In genomic region chr1:135631515-135631914, GRCm38 (mm10) we compare ENCODE assay signal across 9 mouse cellular contexts. TPM values are rescaled to one million over a fixed set of nuclear protein-coding genes. Genes with fewer than 3 reads are reported as not detected.
DNase-seq lines count a peak whose midpoint lies in the region; ATAC-seq lines count a peak whose summit lies in the region.
"Had no signal": no experiment of that assay in that cellular context is flagged by ENCODE, and none has a peak within 500 bp of the region (broad histone marks: within the 10 kb centered on the region; RNA-seq: fewer than 3 reads in every experiment).

No protein-coding gene starts in this region.

- H3K4me3 ChIP-seq in heart, embryonic 12.5 days = no peak overlapping the region
- no peak overlapping the region for H3K4me3 ChIP-seq in forebrain, embryonic 11.5 days (ENCODE audit: low read depth, low read length)
- H3K4me3 ChIP-seq: limb, embryonic 15.5 days had no signal

- H3K27me3 ChIP-seq in heart, embryonic 12.5 days (replicated peaks) = no peaks in the 10 kb centered on the region
- no peaks in the 10 kb centered on the region for H3K27me3 ChIP-seq in forebrain, embryonic 11.5 days (ENCODE audit: control insufficient read depth, insufficient read depth, low read length)
- H3K27me3 ChIP-seq: limb, embryonic 15.5 days had no signal

- no peaks in the 10 kb centered on the region for H3K9me3 ChIP-seq in heart, embryonic 12.5 days (replicated peaks)
- H3K9me3 ChIP-seq in forebrain, embryonic 11.5 days (ENCODE audit: control insufficient read depth, low read length) = no peaks in the 10 kb centered on the region
- H3K9me3 ChIP-seq: limb, embryonic 15.5 days had no signal

- H3K27ac ChIP-seq in heart, embryonic 12.5 days (ENCODE audit: poor library complexity, severe bottlenecking) = peak overlapping the region; percentile 70
- no peak overlapping the region for H3K27ac ChIP-seq in forebrain, embryonic 11.5 days (ENCODE audit: low read depth, low read length)
- H3K27ac ChIP-seq: limb, embryonic 15.5 days had no signal

- WGBS in heart, embryonic 12.5 days = 34% methylated on average over 8 of the region's 8 CpGs
- WGBS in forebrain, embryonic 11.5 days = 89% methylated on average over 8 of the region's 8 CpGs

- peak; percentile 80 for ATAC-seq in heart, embryonic 12.5 days (ENCODE audit: insufficient number of reproducible peaks, low FRiP score)
- peak; percentile 84 for ATAC-seq in megakaryocyte progenitor cell, adult 5-6 weeks (replicated peaks; ENCODE audit: poor library complexity)
- no peak for ATAC-seq in forebrain, embryonic 11.5 days (replicated peaks; ENCODE audit: low FRiP score)

- 0 out of 2 replicates have a peak, but pooled peaks cover 3% of the 10 kb centered on the region for H3K36me3 ChIP-seq in heart, embryonic 12.5 days
- no peaks in the 10 kb centered on the region for H3K36me3 ChIP-seq in forebrain, embryonic 11.5 days (ENCODE audit: control insufficient read depth, insufficient read depth, low read length)
- H3K36me3 ChIP-seq: limb, embryonic 15.5 days had no signal

- no peak overlapping the region for H3K4me2 ChIP-seq in heart, embryonic 12.5 days
- H3K4me2 ChIP-seq in forebrain, embryonic 11.5 days (ENCODE audit: low read depth, low read length, severe bottlenecking) = no peak overlapping the region
- H3K4me2 ChIP-seq: limb, embryonic 15.5 days had no signal

- H3K9ac ChIP-seq in heart, embryonic 12.5 days = no peak overlapping the region
- no peak overlapping the region for H3K9ac ChIP-seq in forebrain, embryonic 11.5 days (ENCODE audit: low read length)
- H3K9ac ChIP-seq: limb, embryonic 15.5 days had no signal

- H3K4me1 ChIP-seq in heart, embryonic 12.5 days (replicated peaks) = peaks cover 39% of the 10 kb centered on the region
- H3K4me1 ChIP-seq in forebrain, embryonic 11.5 days (replicated peaks; ENCODE audit: control insufficient read depth, insufficient read depth, low read length) = no peaks in the 10 kb centered on the region

- peak; percentile 58 for DNase-seq in ovary, adult 18-20 months (ENCODE audit: low spot score)
- no peak for DNase-seq in ovary, postnatal 10 days (ENCODE audit: low spot score)
- DNase-seq in adrenal gland, postnatal 36 days = peak; percentile 79 to 89
- peak; percentile 93 for DNase-seq in kidney, postnatal 14 days
- peak; percentile 54 for DNase-seq in telencephalon, adult 2 months (ENCODE audit: low read depth, low spot score)
- DNase-seq in forebrain, embryonic 11.5 days (ENCODE audit: low spot score) = no peak

RNA-seq across cellular contexts. Expression of gene Nav1, which starts 24.4 kb away (rescaled TPM):
- total RNA-seq in adrenal gland, postnatal 36 days (2021) = 10 to 100 TPM; 11.3 to 17.1 TPM
- 38.9 and 45.1 TPM in 2 replicates for polyA plus RNA-seq in heart, embryonic 12.5 days (2016; fragmentation: Nextera tagmentation; extraction: Ambion mirVana)
- 15.7 and 16.9 TPM in 2 replicates for total RNA-seq in megakaryocyte progenitor cell, adult 5-6 weeks (2015)
- total RNA-seq in megakaryocyte progenitor cell, adult 5-6 weeks (2017) = 2.0 and 2.8 TPM in 2 replicates
- polyA plus RNA-seq in forebrain, embryonic 11.5 days (2014; fragmentation: Nextera tagmentation; extraction: Ambion mirVana) = 23.4 and 26.9 TPM in 2 replicates

Comparison
In these comparisons a context has a peak if more than half of its experiments do, and no peak if none do; other contexts are left out.
1. DNase-seq: peak in ovary, adult 18-20 months (single experiment), adrenal gland, postnatal 36 days (2 of 2), kidney, postnatal 14 days (single experiment) and telencephalon, adult 2 months (single experiment); none in ovary, postnatal 10 days (single experiment) and forebrain, embryonic 11.5 days (single experiment).